Mouse (Mus musculus) left cerebral cortex, postnatal 4 days (tissue): Measurements from ENCODE around the gene Sprr4. TPM values are rescaled to one million over a fixed set of nuclear protein-coding genes. Genes with fewer than 3 reads are reported as not detected.
"Not testable (repeated sequence)": the region's sequence is repeated elsewhere in the genome, so short reads cannot be mapped to it uniquely, and the experiment has no call there.

Experiments used
- DNase-seq: peaks from one replicate; pipeline ENCODE4 v3.0.0-alpha.2; 2022
- intact Hi-C: fragments of 180-260 bp; cut with DNase I; formaldehyde crosslinking; loops from one replicate; pipeline ENCODE4 v1.15.1; 2025
- total RNA-seq, 2 experiments: library from RNA; stranded (reverse); gene quantifications; 2 replicates each; pipeline ENCODE4 v1.2.3; 2021

Gene Sprr4
- not detected for total RNA-seq

- no peak for DNase-seq
- intact Hi-C loops: no loop called here
These were observed at the start of gene Sprr4 for GRCm38 (mm10) chr3:92500393-92500792. Sprr4 (minus strand) TSS chr3:92500493.

DNA sequence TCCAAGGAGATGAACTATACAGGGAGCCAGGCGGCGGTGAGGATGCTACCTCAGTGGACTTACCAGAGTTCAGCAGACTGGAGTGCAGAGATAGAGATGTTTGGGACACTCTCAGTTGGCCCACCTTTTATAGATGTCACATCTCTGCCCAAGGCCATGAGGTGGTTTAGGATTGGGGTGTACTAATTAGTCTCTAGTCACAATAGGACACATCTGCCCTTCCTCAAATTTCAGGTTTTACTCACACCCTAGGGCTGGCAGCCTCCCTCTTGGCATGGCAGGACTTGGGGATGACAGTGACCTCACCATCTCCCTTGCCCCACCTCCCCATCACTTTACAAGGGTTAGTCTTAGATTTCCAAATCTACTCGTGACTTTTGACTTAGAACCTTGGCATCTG is 34.1 kb upstream of the Sprr4 start, which contains the start of gene 2310046K23Rik:
Gene 2310046K23Rik (minus strand): TSS at position 101 of the 400 bp plus-strand sequence.
- no peak for DNase-seq
- intact Hi-C loops: no loop called here

GRCm38 (mm10) chr3:92512325-92512724 is 12.0 kb upstream of the Sprr4 start:
- no peak for DNase-seq
- intact Hi-C loops: loop anchor here (5.0 kb wide), 1 partner anchor 360 kb away; no protein-coding TSS in a partner anchor

GRCm38 (mm10) chr3:92510786-92511185 is 10.5 kb upstream of the Sprr4 start:
- intact Hi-C loops: loop anchor here (5.0 kb wide), 1 partner anchor 358 kb away; no protein-coding TSS in a partner anchor
- peak; percentile 8 for DNase-seq

DNA sequence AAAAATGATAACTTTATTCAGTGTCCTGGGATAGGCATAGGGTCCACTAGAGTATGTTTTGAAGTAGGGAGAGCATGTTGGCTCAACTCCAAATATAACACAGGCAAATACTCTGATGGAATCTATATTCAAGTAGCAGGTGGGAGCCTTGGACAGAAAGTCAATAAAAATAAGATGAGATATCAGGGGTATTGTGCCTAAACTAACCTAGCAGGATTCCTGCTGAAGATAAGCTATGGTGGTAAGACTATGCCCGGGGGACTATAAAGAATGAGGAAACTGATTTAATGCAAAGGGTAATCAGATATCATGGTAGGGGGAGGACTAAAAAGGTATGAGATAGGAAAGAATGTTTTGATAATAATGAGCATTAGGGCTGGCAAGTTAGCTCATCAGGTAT is 7.9 kb upstream of the Sprr4 start:
- intact Hi-C loops: no loop called here
- no peak for DNase-seq

DNA sequence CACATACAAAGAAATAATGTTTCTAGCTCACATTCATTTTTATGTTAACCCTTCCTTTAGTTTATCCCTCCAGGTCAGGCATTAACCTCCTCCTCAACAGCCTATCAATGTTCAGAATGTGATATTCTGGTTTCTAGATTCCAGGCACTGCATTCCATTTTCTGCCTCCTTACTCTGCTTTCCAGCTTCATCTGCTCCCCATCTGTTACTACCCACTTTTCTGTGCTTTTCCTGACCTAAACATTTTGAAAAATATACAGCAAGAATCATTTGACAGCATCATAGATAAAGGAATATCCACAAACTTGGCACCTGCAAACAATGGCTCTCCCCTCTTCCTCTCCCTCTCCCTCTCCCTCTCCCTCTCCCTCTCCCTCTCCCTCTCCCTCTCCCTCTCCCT is 3.2 kb upstream of the Sprr4 start:
- intact Hi-C loops: no loop called here
- no peak for DNase-seq

DNA sequence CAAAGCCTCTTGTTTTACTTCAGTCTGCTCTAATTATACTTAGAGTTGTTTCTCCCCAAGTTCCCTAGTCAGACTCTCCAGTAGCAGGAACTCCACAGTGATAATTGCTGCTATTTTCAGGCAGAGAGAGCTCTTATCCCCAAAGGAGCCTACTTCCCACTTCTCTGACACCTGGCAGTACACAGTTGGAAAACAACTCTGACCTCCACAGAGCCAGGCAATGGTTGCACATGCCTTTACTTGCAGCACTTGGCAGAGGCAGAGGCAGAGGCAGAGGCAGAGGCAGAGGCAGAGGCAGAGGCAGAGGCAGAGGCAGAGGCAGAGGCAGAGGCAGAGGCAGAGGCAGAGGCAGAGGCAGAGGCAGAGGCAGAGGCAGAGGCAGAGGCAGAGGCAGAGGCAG is 10.0 kb downstream of the Sprr4 start:
- intact Hi-C loops: not testable (repeated sequence)

DNA sequence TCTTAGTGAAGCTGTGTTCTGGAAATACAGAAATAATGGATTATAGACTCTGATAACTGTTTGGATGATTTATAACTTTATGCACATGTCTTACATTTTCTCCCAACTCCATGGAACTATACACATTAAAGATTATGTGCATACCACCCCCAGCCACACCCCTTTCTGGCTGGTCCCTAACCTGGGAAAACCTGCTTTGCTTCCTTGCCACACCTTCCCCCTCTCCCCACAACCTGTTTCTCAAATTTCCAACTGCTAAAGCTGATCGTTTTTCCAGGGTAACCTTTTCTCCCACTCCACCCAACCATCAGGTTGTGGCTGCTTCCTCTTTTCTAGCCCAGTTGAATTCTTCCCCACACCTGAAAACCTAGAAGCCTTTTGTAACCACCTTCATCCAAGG is 14.0 kb downstream of the Sprr4 start:
- intact Hi-C loops: no loop called here

More for the DNA sequence above, 10.0 kb downstream of the Sprr4 start:
- DNase-seq: not testable (repeated sequence)

DNA sequence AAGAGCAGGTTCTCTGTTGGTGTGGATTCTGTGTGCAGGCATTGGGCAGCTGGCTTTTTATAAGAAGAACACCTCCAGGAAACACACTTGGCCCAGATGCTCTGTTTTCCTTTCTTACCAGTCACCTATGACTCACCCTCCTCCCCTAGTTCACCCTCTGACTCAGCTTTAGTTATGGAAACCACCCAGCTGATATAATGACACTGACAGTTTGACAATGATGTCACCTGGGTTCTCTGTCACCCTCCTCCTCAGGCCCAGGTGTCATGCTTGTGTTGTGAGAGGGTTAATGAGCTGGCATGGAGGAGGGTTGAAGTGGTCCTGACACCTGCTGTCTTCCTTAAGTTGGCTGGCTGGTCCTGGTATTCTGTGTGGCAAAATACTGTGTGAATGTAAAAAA is 14.4 kb downstream of the Sprr4 start, which contains the start of gene Sprr1a:
Gene Sprr1a (minus strand): TSS at position 33 of the 400 bp plus-strand sequence.
- no peak for DNase-seq
- intact Hi-C loops: no loop called here

More for the DNA sequence above, 14.0 kb downstream of the Sprr4 start:
- DNase-seq: no peak

GRCm38 (mm10) chr3:92481249-92481648 is 19.0 kb downstream of the Sprr4 start:
- intact Hi-C loops, DNase-seq: not testable (repeated sequence)

- DNase-seq: no peak
- intact Hi-C loops: no loop called here
These were observed 30.2 kb downstream of the Sprr4 start for GRCm38 (mm10) chr3:92470111-92470510.

- intact Hi-C loops: no loop called here
- DNase-seq: no peak
These were observed 32.9 kb downstream of the Sprr4 start for GRCm38 (mm10) chr3:92467424-92467823.

- no peak for DNase-seq
- intact Hi-C loops: no loop called here
These were observed 33.7 kb downstream of the Sprr4 start for GRCm38 (mm10) chr3:92466576-92466975.

DNA sequence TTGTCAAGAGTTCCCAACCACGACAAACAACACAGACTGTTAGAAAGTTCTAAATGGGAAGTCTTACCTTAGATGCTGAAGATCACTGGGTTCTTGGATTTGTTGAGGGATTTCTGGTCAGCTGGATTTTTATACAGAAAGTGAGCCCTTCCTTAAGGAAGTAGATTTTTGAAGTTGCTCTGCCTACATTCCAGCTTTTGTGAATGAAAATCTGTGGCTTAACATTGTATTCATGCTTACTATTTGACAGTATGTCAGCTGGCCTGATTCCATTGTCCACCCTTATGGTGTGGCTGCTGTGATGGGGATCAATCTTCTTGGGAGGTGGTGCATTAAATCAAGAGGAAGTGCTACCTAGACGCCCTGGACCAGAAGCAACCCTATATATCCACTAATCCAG is 41.7 kb downstream of the Sprr4 start, which contains the start of gene Sprr3:
Gene Sprr3 (minus strand): TSS at position 101 of the 400 bp plus-strand sequence.
- no peak for DNase-seq
- intact Hi-C loops: no loop called here

GRCm38 (mm10) chr3:92455151-92455550 is 45.1 kb downstream of the Sprr4 start:
- intact Hi-C loops: no loop called here
- no peak for DNase-seq

Other genes with a start within 250 kb of the Sprr4 start
- gene Sprr2a3, start 215.1 kb downstream of the Sprr4 start, total RNA-seq: not detected
- gene Sprr2b, start 183.9 kb downstream of the Sprr4 start, total RNA-seq: not detected
- gene Sprr2d, start 161.4 kb downstream of the Sprr4 start, total RNA-seq: not detected
- not detected for gene Sprr2e, start 148.3 kb downstream of the Sprr4 start, total RNA-seq
- not detected for gene Sprr2f, start 135.3 kb downstream of the Sprr4 start, total RNA-seq
- not detected for gene Sprr2h, start 114.8 kb downstream of the Sprr4 start, total RNA-seq
- gene Sprr2i, start 92.5 kb downstream of the Sprr4 start, total RNA-seq: not detected
- gene Sprr2j-ps, start 82.4 kb downstream of the Sprr4 start, total RNA-seq: not detected
- 1 to 10 TPM; 2.9 to 3.4 TPM for gene Gm9774, start 71.1 kb downstream of the Sprr4 start, total RNA-seq
- not detected for gene Sprr2k, start 67.9 kb downstream of the Sprr4 start, total RNA-seq
- not detected for gene Sprr1b, start 61.7 kb downstream of the Sprr4 start, total RNA-seq
- not detected for gene Sprr3, start 41.8 kb downstream of the Sprr4 start, total RNA-seq
- gene Sprr1a, start 14.6 kb downstream of the Sprr4 start, total RNA-seq: not detected
- not detected for gene 2310046K23Rik, start 34.0 kb upstream of the Sprr4 start, total RNA-seq
- gene Ivl, start 73.2 kb upstream of the Sprr4 start, total RNA-seq: not detected
- not detected for gene Smcp, start 88.5 kb upstream of the Sprr4 start, total RNA-seq
- not detected for gene 2210017I01Rik, start 107.0 kb upstream of the Sprr4 start, total RNA-seq
- gene Lce6a, start 121.2 kb upstream of the Sprr4 start, total RNA-seq: not detected
- not detected for gene Lce1a1, start 147.8 kb upstream of the Sprr4 start, total RNA-seq
- not detected for gene Lce1b, start 156.4 kb upstream of the Sprr4 start, total RNA-seq
- not detected for gene Lce1a2, start 169.8 kb upstream of the Sprr4 start, total RNA-seq
- gene Lce1c, start 178.8 kb upstream of the Sprr4 start, total RNA-seq: not detected
- not detected for gene Lce1d, start 186.7 kb upstream of the Sprr4 start, total RNA-seq
- gene Lce1e, start 208.6 kb upstream of the Sprr4 start, total RNA-seq: not detected
- gene Lce1f, start 219.9 kb upstream of the Sprr4 start, total RNA-seq: not detected
- gene Gm38119, start 238.6 kb upstream of the Sprr4 start, total RNA-seq: not detected